Mouse (Mus musculus): ENCODE results near the gene Crim1.
"Not testable (repeated sequence)": the region's sequence is repeated elsewhere in the genome, so short reads cannot be mapped to it uniquely, and the experiment has no call there.

The Crim1 gene

GRCm38 (mm10) chr17:78253587-78253986 is 53.5 kb downstream of the Crim1 start:
- not testable (repeated sequence) for DNase-seq

DNA sequence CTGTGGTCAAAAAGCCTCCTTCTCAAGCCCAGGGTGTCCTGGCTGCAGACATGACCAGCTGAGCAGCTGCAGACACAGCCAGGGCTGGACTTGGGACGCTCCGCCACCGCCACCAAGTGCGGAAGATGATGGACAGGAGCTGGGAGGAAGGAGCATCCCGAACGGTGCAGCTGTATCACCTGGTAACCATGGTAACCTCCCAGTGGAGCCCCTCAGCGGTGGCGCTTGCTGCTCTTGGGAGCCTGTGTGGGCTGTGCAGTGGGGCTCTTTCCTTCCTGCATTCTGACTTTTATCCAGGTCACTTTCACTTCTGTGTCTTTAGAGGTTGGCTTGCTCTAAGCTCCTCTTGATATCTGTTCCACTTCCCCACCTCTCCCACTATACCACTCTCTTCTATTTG is 54.2 kb downstream of the Crim1 start:
- DNase-seq = no peak

GRCm38 (mm10) chr17:78255711-78256110 is 55.7 kb downstream of the Crim1 start:
- no peak for DNase-seq

DNA sequence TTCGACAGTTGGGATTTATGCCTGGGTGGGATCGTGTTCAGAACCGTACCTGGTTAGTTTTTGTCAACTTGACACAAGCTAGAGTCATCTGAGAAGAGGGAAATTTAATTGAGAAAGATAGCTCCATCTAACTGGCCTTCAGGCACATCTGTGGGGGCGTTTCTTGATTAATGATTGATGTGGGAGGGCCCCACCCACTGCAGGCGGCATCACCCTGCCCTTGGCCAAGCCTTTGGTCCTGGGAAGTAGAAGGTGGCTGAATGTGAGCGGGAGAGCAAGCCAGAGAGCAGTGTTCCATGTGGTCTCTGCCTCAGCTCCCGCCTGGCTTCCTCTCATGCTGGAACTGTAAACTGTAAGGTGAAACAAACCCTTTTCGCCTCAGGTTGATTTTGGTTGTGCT is 56.5 kb downstream of the Crim1 start:
- no peak for DNase-seq

DNA sequence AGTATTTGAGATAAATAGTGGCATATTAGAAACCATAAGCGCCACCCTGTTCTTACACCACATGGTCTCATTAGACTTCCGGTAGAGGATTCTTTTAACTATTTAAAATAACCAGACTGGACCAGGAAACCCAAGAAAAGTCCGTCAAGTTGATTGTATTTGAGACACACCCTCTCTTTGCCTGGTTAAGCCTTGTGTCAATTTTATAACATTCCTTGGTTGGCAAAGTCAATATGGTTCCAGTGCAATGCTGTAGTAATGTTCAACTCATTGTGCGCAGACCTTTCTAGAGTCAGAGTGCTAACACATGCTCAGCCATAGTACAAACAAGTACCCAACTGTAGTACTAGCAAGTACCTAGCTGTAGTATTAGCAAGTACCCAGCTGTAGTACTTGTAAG is 61.6 kb downstream of the Crim1 start:
- no peak for DNase-seq

DNA sequence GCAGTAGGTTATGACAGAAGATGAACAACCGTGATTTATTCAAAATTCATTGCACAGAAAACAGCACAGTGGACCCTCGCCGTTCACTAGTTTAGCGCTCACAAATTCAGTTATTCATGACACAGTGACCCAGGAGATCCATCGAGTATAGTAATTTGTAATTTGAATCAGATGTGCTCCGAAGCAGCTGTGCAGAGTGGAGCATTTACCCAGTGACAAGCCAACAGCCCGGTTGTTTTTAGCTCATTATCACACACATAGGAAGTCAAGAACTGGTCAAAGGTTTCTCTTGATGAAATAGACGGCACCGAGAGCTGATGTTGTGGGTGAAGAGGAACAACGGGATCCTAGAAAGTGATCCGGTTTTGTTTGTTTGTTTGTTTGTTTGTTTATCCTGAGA is 64.1 kb downstream of the Crim1 start:
- no peak for DNase-seq

DNA sequence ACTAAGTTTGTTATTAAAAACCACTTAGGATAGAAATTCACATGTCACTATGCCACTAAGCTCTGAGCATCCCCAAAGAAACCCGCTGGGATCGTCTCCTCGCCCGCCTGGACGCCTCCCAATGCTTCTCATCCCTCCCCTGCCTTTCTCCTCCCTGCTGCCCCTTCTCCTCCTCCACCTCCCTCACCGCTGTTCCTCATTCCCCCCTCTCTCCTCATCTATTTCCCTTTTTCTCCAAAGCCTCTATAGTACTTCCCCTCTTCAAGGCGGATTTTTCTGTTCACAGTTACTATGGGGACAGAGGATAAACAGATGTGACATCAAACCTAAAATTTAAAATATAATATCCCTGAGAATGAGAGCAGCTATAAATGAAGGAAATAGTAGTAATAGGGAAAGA is 65.1 kb downstream of the Crim1 start:
- DNase-seq = no peak

DNA sequence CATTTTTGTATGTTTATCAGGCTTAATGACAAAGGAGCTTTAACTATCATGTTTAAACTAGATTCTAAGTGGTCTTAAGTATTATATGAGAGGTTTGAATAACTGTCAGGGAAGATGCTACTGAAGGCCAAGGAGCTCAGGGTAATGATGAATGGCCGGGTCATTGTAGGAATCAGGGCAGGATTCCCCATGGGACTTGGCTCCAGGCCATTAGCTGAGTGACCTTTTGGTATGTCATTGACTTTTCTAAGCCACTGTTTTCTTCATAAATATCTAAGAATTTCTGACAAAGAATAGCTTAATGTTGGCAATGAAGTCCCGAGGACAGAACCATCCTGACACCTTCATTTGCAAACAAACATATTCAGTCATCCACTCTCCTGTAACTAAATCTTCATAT is 66.2 kb downstream of the Crim1 start:
- no peak for DNase-seq

GRCm38 (mm10) chr17:78268591-78268990 is 68.5 kb downstream of the Crim1 start:
- DNase-seq = no peak

DNA sequence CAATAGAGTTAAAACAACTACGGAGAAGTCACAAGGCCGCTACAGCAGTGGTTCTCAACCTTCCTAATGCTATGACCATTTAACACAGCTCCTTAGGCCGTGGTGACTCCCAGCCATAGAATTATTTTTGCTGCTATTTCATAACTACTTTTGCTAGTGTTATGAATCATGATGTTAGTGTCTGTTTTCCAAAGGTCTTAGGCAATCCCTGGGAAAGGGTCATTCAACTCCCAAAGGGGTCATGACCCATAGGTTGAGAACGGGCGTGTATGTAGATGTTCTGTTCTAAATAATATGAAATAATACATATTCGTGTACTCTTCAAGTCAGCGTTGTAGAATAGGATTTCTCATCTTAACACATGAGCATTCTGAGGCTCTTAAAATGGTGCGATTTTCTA is 69.3 kb downstream of the Crim1 start:
- no peak for DNase-seq

GRCm38 (mm10) chr17:78270019-78270418 is 70.0 kb downstream of the Crim1 start:
- no peak for DNase-seq

GRCm38 (mm10) chr17:78271731-78272130 is 71.7 kb downstream of the Crim1 start:
- DNase-seq = no peak

GRCm38 (mm10) chr17:78272142-78272541 is 72.1 kb downstream of the Crim1 start:
- DNase-seq = peak; percentile 31

- DNase-seq = no peak
These were observed 72.8 kb downstream of the Crim1 start for GRCm38 (mm10) chr17:78272713-78273483.

GRCm38 (mm10) chr17:78273875-78274274 is 73.8 kb downstream of the Crim1 start:
- no peak for DNase-seq

GRCm38 (mm10) chr17:78274609-78275506 is 74.8 kb downstream of the Crim1 start:
- no peak for DNase-seq

GRCm38 (mm10) chr17:78275507-78275813 is 75.4 kb downstream of the Crim1 start:
- no peak for DNase-seq

- no peak for DNase-seq
These were observed 79.1 kb downstream of the Crim1 start for GRCm38 (mm10) chr17:78279191-78279590.

- no peak for DNase-seq
These were observed 81.1 kb downstream of the Crim1 start for GRCm38 (mm10) chr17:78280991-78281712.

- DNase-seq = peak; percentile 58
These were observed 83.4 kb downstream of the Crim1 start for GRCm38 (mm10) chr17:78283271-78283992.

GRCm38 (mm10) chr17:78286021-78286420 is 86.0 kb downstream of the Crim1 start:
- no peak for DNase-seq

DNA sequence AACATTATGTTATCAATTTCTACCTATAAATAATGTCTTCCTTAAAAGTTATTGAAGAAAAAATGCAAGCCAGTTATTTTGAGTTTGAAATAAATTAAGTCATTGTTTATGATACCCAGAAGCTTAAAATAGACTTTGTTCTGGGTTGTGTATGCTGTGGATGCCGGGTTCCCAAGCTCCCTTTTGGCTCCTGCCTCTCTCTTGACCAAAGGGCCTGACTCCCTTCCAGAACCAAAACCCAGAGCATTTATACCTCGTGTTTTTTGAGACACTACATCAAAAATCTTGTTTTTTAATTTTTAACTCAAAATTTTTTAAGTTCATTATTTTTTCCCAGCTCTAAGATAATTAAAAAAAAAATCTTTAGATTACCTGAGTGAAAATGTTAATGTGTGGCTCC is 87.3 kb downstream of the Crim1 start:
- no peak for DNase-seq
